Mouse (Mus musculus): Measurements from ENCODE around the gene Rnf220.

Gene Rnf220

GRCm38 (mm10) chr4:117341282-117341681 lies 155.6 kb downstream of the Rnf220 start:
- DNase-seq (ENCODE audit: low read depth, low spot score) = no peak

DNA sequence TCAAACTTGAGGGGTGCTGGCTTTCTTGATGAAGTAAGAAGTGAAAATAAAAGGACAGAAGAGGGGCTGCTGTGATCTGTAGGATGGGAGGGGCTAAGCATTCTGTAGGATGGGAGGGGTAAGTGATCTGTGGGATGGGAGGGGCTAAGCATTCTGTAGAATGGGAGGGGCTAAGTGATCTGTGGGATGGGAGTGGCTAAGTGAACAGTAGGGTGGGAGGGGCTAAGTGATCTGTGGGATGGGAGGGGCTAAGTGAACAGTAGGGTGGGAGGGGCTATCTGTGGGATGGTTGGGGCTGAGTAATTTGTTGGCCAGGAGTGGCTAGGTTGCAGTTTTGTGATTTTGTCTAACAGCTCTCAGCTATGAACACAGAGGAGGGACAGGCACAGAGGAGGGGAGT lies 157.1 kb downstream of the Rnf220 start:
- DNase-seq (ENCODE audit: low read depth, low spot score) = no peak

DNA sequence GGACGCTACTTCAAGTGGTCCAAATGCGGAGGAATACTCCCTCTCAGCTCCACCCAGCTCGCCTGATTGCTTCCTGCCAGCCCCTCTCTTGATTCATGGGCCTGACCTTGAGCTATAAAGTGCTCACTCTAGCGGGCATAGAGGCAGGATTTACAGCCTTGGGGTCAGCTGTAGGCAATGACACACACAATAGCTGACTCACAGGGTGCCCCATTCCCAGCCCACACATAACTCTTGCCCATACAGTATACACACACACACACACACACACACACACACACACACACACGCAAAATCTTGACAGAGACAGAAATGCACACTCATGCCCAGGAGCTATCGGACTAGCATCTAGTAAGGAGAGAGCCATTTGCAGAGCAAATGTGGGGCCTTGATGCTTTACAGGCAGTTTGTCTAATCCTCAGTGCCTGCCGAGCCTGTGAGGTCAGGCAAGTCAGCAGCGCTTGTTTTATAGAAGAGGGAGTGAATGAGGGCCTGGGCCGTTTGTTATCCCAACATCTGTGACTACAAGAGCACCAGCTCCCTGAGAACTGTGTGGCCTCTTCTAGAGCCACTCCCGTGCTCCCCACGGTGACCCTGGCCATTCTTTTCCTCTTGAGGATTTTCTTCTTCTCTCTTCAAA lies 165.9 kb downstream of the Rnf220 start:
- peak; percentile 36 for DNase-seq (ENCODE audit: low read depth, low spot score)

DNA sequence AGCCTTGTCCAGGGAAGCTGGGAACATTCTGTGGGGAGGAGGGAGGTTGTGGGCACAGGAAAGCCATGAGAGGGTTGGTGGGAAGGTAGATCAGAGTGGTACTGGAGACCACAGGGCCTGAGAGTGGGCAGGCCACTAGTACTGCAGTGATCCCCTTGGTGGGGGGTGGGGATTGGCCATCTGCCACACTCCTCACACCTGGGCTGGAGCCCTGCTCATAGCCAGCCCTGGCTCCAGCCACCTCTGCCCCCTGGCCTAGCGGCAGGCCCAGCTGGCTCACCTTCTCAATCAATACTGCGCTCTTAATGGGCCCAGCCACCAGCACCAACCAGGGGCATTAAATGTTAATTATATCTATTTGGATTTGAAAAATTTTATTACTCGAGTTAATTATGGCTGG lies 166.7 kb downstream of the Rnf220 start:
- DNase-seq (ENCODE audit: low read depth, low spot score) = no peak

DNA sequence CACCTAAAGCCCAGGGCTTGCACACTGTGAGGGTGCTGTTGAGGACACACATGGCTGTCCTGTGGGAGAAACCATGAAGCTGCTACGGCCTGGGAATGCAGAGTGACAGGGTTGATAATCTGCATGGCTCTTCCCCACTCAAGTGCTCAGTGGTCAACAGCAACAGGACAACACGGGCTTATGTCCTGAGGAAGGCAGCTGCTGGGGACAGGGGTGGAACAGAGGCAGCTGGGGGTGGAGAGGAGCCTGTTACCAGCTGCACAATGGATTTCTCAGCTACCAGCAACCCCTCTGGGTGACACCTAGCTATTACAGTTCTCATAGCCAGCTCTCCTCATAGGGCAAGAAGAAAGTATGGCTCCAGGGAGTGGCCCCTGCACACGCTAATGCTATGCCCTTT lies 169.9 kb downstream of the Rnf220 start:
- no peak for DNase-seq (ENCODE audit: low read depth, low spot score)

DNA sequence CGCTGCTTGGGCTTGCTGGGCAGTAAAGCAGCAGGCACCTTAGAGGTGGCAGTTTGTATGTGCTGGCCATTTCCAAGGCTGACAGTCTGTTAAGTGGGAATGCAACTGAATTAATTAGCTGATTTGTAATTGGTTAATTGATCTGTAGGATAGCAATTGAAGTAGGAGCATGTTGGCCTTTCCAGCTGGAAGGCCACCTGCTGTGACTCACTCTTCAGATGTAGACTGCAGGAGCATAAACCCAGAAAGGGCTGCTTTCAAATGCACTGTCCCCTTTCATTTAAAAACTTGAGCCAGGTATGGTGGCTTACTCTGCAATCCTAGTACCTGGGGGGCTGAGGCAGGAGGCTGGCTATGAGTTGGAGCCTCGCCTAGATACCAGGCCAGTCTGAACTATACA lies 171.8 kb downstream of the Rnf220 start:
- DNase-seq (ENCODE audit: low read depth, low spot score) = no peak

GRCm38 (mm10) chr4:117323515-117324344 lies 173.1 kb downstream of the Rnf220 start:
- DNase-seq (ENCODE audit: low read depth, low spot score) = peak; percentile 69

GRCm38 (mm10) chr4:117321011-117321410 lies 175.8 kb downstream of the Rnf220 start:
- DNase-seq (ENCODE audit: low read depth, low spot score) = no peak

- DNase-seq (ENCODE audit: low read depth, low spot score) = no peak
These were observed 178.3 kb downstream of the Rnf220 start for GRCm38 (mm10) chr4:117318508-117318907.

DNA sequence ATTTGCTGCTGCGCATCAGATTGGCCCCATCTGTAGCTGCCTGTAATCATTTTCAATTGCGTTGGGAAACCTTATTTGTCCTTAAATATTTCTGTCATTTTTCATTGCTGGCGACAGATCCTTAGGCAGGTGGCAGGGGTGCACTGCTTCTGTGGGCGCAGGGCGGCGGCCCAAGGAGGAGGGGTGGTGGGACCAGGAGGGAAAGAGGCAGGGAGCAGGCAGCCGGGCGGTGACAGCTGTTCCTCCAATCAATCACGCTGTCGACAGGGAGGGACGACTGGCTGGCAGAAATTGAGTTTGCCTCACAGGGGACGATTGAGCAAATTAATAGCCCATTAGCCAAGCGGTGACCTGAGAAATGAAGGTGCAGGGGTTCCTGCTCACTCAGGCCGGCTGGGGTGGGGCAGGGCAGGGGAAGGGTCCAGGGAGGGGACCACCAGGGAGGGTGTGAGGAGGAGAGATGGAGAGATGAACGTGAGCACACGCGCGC lies 179.1 kb downstream of the Rnf220 start:
- DNase-seq (ENCODE audit: low read depth, low spot score) = no peak

DNA sequence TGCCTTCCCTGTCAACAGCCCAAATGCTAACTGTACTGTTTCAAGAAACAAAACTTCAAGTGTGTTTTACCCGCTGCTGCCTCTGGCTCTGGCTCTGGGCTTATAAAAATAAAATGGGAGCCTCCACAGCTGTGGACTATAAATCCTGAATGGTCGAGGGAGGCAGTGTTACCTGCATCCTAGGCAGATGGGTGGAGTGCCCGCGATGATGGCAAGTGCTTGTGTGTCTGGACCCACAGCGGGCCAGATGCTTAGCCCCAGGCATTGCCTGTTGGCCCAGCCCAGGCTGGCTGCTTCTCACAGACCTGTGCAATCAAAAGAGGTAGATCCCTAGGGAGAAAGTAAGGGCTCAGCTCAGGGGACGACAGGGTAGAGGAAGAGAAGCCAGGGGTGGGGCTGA lies 180.1 kb downstream of the Rnf220 start:
- DNase-seq (ENCODE audit: low read depth, low spot score) = peak; percentile 51

GRCm38 (mm10) chr4:117314849-117315500 lies 181.9 kb downstream of the Rnf220 start:
- DNase-seq (ENCODE audit: low read depth, low spot score) = peak; percentile 54

- DNase-seq (ENCODE audit: low read depth, low spot score) = no peak
These were observed 183.8 kb downstream of the Rnf220 start for GRCm38 (mm10) chr4:117313085-117313424.

GRCm38 (mm10) chr4:117312416-117313084 lies 184.3 kb downstream of the Rnf220 start:
- no peak for DNase-seq (ENCODE audit: low read depth, low spot score)

GRCm38 (mm10) chr4:117311891-117312290 lies 185.0 kb downstream of the Rnf220 start:
- peak; percentile 41 for DNase-seq (ENCODE audit: low read depth, low spot score)

- DNase-seq (ENCODE audit: low read depth, low spot score) = no peak
These were observed 187.4 kb downstream of the Rnf220 start for GRCm38 (mm10) chr4:117309427-117309826.

DNA sequence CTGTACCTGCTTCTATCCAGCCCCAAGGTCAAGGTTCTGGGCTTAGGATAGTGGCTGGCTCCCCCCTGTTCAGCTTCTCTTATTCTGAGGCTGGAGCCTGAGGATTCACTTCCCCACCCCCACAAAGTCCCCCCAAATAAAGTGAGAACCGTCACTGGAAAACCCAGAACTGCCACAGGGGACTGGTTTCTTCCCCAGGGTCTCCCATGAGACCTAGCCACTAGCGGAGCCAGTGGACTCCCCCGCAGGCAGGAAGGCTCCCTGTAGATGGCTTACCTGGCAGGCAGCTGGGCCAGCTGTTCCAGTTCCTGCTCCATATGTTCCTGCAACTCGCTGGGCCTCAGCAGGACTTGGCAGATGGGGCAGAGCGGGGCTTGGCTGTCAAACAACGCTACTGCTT lies 189.6 kb downstream of the Rnf220 start:
- DNase-seq (ENCODE audit: low read depth, low spot score) = no peak

- no peak for DNase-seq (ENCODE audit: low read depth, low spot score)
These were observed 191.4 kb downstream of the Rnf220 start for GRCm38 (mm10) chr4:117305461-117305860.

GRCm38 (mm10) chr4:117304239-117305025 lies 192.4 kb downstream of the Rnf220 start:
- no peak for DNase-seq (ENCODE audit: low read depth, low spot score)

- no peak for DNase-seq (ENCODE audit: low read depth, low spot score)
These were observed 193.1 kb downstream of the Rnf220 start for GRCm38 (mm10) chr4:117303581-117304238.
